ENCODE assay signal across 9 mouse cellular contexts in genomic region chr5:124233874-124234661, GRCm38 (mm10). TPM values are rescaled to one million over a fixed set of nuclear protein-coding genes. Genes with fewer than 3 reads are reported as not detected.
DNase-seq lines count a peak whose midpoint lies in the region; ATAC-seq and TF ChIP-seq lines count a peak whose summit lies in the region.
"Had no signal": no experiment of that assay in that cellular context is flagged by ENCODE, and none has a peak within 500 bp of the region (broad histone marks: within the 10 kb centered on the region; RNA-seq: fewer than 3 reads in every experiment).

No protein-coding gene starts in this region.

- H3K9ac ChIP-seq in forebrain, embryonic 11.5 days (ENCODE audit: low read length): no peak overlapping the region
- H3K9ac ChIP-seq in lung, embryonic 14.5 days: no peak overlapping the region
- H3K9ac ChIP-seq in heart, embryonic 15.5 days: peak overlapping the region; percentile 29; the same call in 1 of the 2 replicates

- peak overlapping the region; percentile 32 for H3K27ac ChIP-seq in forebrain, embryonic 10.5 days
- no peak overlapping the region for H3K27ac ChIP-seq in forebrain, embryonic 11.5 days (ENCODE audit: low read depth, low read length)
- peak overlapping the region; percentile 60; the same call in 1 of the 2 replicates for H3K27ac ChIP-seq in lung, embryonic 14.5 days (ENCODE audit: low read depth)
- peak overlapping the region; percentile 90 for H3K27ac ChIP-seq in heart, embryonic 15.5 days
- peak overlapping the region; percentile 80 for H3K27ac ChIP-seq in olfactory bulb, adult 2 months (ENCODE audit: insufficient read depth, low read depth, low read length)

- H3K27me3 ChIP-seq in forebrain, embryonic 10.5 days (ENCODE audit: poor library complexity, severe bottlenecking): no peaks in the 10 kb centered on the region
- H3K27me3 ChIP-seq in forebrain, embryonic 11.5 days (ENCODE audit: control insufficient read depth, insufficient read depth, low read length): no peaks in the 10 kb centered on the region
- H3K27me3 ChIP-seq in lung, embryonic 14.5 days (ENCODE audit: insufficient read depth, low read length): no peaks in the 10 kb centered on the region
- no peaks in the 10 kb centered on the region for H3K27me3 ChIP-seq in heart, embryonic 15.5 days

- DNase-seq in forebrain, embryonic 10.5 days (ENCODE audit: extremely low spot score, low spot score): no peak
- DNase-seq in forebrain, embryonic 11.5 days (ENCODE audit: low spot score): no peak
- DNase-seq in lung, embryonic 14.5 days: peak; percentile 40
- no peak for DNase-seq in lung, postnatal 14 days
- no peak for DNase-seq in gastrocnemius, postnatal 14 days
- no peak for DNase-seq in ovary, postnatal 36 days (ENCODE audit: low spot score)
- DNase-seq: layer of hippocampus, adult 9-11 months had no signal

- no peaks in the 10 kb centered on the region for H3K9me3 ChIP-seq in forebrain, embryonic 10.5 days
- H3K9me3 ChIP-seq in forebrain, embryonic 11.5 days (ENCODE audit: control insufficient read depth, low read length): no peaks in the 10 kb centered on the region
- H3K9me3 ChIP-seq in lung, embryonic 14.5 days (ENCODE audit: low read depth, low read length): no peaks in the 10 kb centered on the region
- no peaks in the 10 kb centered on the region for H3K9me3 ChIP-seq in heart, embryonic 15.5 days (replicated peaks)

- H3K36me3 ChIP-seq in forebrain, embryonic 10.5 days (replicated peaks): 0 out of 2 replicates have a peak, but pooled peaks cover under 1% of the 10 kb centered on the region
- H3K36me3 ChIP-seq in forebrain, embryonic 11.5 days (ENCODE audit: control insufficient read depth, insufficient read depth, low read length): no peaks in the 10 kb centered on the region
- no peaks in the 10 kb centered on the region for H3K36me3 ChIP-seq in lung, embryonic 14.5 days (ENCODE audit: insufficient read depth)
- no peaks in the 10 kb centered on the region for H3K36me3 ChIP-seq in heart, embryonic 15.5 days

- intact Hi-C loops in gastrocnemius, postnatal 14 days (cut with DNase I; ENCODE audit: low total_unique reads): no loop called here

- H3K4me2 ChIP-seq in forebrain, embryonic 11.5 days (ENCODE audit: low read depth, low read length, severe bottlenecking): no peak overlapping the region
- H3K4me2 ChIP-seq in lung, embryonic 14.5 days: no peak overlapping the region
- H3K4me2 ChIP-seq in heart, embryonic 15.5 days: peak overlapping the region; percentile 46

- no peak for TF ChIP-seq CTCF in lung, embryonic 14.5 days (IDR thresholded peaks at IDR 0.05; ENCODE audit: low read depth)
- no peak for TF ChIP-seq CTCF in olfactory bulb, adult 2 months (IDR thresholded peaks at IDR 0.05; ENCODE audit: insufficient read depth, low read depth, low read length)

- no peak for TF ChIP-seq POLR2A in olfactory bulb, adult 2 months (IDR thresholded peaks at IDR 0.05; ENCODE audit: insufficient read depth, low read depth, low read length)

- H3K4me1 ChIP-seq in forebrain, embryonic 10.5 days: peaks cover 30% of the 10 kb centered on the region
- H3K4me1 ChIP-seq in forebrain, embryonic 11.5 days (replicated peaks; ENCODE audit: control insufficient read depth, insufficient read depth, low read length): 0 out of 2 replicates have a peak, but pooled peaks cover 2% of the 10 kb centered on the region
- H3K4me1 ChIP-seq in lung, embryonic 14.5 days (ENCODE audit: insufficient read depth): no peaks in the 10 kb centered on the region; the same call in 1 of the 2 replicates
- peaks cover 62% of the 10 kb centered on the region for H3K4me1 ChIP-seq in heart, embryonic 15.5 days (replicated peaks)
- H3K4me1 ChIP-seq in olfactory bulb, adult 2 months (ENCODE audit: control insufficient read depth, insufficient read depth, low read length): peaks cover 51% of the 10 kb centered on the region

- no peak overlapping the region for H3K4me3 ChIP-seq in forebrain, embryonic 10.5 days
- H3K4me3 ChIP-seq in forebrain, embryonic 11.5 days (ENCODE audit: low read depth, low read length): no peak overlapping the region
- H3K4me3 ChIP-seq in lung, embryonic 14.5 days (ENCODE audit: low read depth, low read length): no peak overlapping the region
- H3K4me3 ChIP-seq in heart, embryonic 15.5 days: no peak overlapping the region
- no peak overlapping the region for H3K4me3 ChIP-seq in olfactory bulb, adult 2 months (ENCODE audit: insufficient read depth, low read depth, low read length)

- 61% methylated on average over 12 of the region's 12 CpGs for whole genome bisulfite sequencing in forebrain, embryonic 10.5 days
- 55% methylated on average over 12 of the region's 12 CpGs for WGBS in forebrain, embryonic 11.5 days
- 42% methylated on average over 12 of the region's 12 CpGs for WGBS in lung, embryonic 14.5 days
- 35% methylated on average over 12 of the region's 12 CpGs for WGBS in heart, embryonic 15.5 days
- WGBS in olfactory bulb, adult 2 months: 57% methylated on average over 12 of the region's 12 CpGs

- ATAC-seq in forebrain, embryonic 11.5 days (replicated peaks; ENCODE audit: low FRiP score): no peak
- ATAC-seq in lung, embryonic 14.5 days (ENCODE audit: insufficient read depth): peak; percentile 45; the same call in 1 of the 2 replicates
- peak; percentile 77 for ATAC-seq in heart, embryonic 15.5 days (replicated peaks; ENCODE audit: insufficient number of reproducible peaks, insufficient read depth, low FRiP score, low read depth)

RNA-seq across cellular contexts. Expression of gene Pitpnm2, which starts 15.5 kb away (rescaled TPM):
- 2.1 and 3.0 TPM in 2 replicates for polyA plus RNA-seq in forebrain, embryonic 10.5 days (2016; fragmentation: Nextera tagmentation; extraction: Ambion mirVana)
- polyA plus RNA-seq in forebrain, embryonic 11.5 days (2014; fragmentation: Nextera tagmentation; extraction: Ambion mirVana): 6.8 and 7.1 TPM in 2 replicates
- polyA plus RNA-seq in lung, embryonic 14.5 days (2014; fragmentation: Nextera tagmentation; extraction: Ambion mirVana): 8.8 and 9.8 TPM in 2 replicates
- polyA plus RNA-seq in heart, embryonic 15.5 days (2015; fragmentation: Nextera tagmentation; extraction: Ambion mirVana): 4.9 and 7.9 TPM in 2 replicates
- polyA plus RNA-seq in olfactory bulb, adult 2 months (2012; ENCODE audit: insufficient read depth, insufficient read length, low replicate concordance, missing spikeins): 145 TPM in 1 of 2 replicates, not detected in the other
- total RNA-seq in gastrocnemius, postnatal 14 days (2021): 10 to 100 TPM; 18.4 to 19.0 TPM
